ENCODE assay signal across 8 mouse cellular contexts in the genomic region with DNA sequence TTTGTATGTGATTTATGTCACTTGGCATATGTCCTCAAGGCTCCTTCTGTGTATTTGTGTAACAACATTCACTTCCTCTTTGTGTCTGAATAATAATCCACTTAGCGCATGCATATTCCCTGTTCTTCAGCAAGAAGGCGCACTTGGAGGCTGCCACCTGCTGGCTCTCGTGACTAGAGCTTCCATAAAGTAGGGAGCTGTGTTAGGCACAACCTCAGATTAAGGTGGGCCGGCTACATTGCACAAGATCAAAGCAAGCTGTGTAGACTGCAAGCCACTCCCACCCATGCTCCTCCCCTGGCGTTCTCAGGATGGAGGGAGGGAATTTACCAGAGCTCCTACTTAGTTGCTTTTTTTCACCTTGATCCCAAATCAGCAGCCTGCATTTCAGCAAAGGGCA. TPM values are rescaled to one million over a fixed set of nuclear protein-coding genes. Genes with fewer than 3 reads are reported as not detected.
A peak's percentile ranks its signal among the peaks of the same experiment; 100 is the strongest.
DNase-seq lines count a peak whose midpoint lies in the region; ATAC-seq and TF ChIP-seq lines count a peak whose summit lies in the region.

No protein-coding gene starts in this region.

- H3ac ChIP-seq in myocyte (ENCODE audit: control insufficient read depth, insufficient read length): no peak overlapping the region

- TF ChIP-seq POLR2A in myocyte (IDR thresholded peaks at IDR 0.05; ENCODE audit: insufficient read length, low read depth): no peak

- no peak overlapping the region for H3K9ac ChIP-seq in limb, embryonic 13.5 days

- H3K27me3 ChIP-seq in limb, embryonic 13.5 days: no peaks in the 10 kb centered on the region
- H3K27me3 ChIP-seq in myocyte (ENCODE audit: control insufficient read depth, insufficient read depth, insufficient read length): no peaks in the 10 kb centered on the region

- no peaks in the 10 kb centered on the region for H3K36me3 ChIP-seq in limb, embryonic 13.5 days
- H3K36me3 ChIP-seq in myocyte (ENCODE audit: control insufficient read depth, insufficient read depth): no peaks in the 10 kb centered on the region

- peaks cover 10% of the 10 kb centered on the region; the same call in 1 of the 2 replicates for H3K4me1 ChIP-seq in limb, embryonic 13.5 days

- H3K79me2 ChIP-seq in myocyte (ENCODE audit: control insufficient read depth, insufficient read depth): no peaks in the 10 kb centered on the region

- 16% methylated on average over 5 of the region's 5 CpGs for WGBS in limb, embryonic 13.5 days

- ATAC-seq in erythroid progenitor cell, adult 5-6 weeks (replicated peaks; ENCODE audit: low FRiP score, poor library complexity, severe bottlenecking): peak; percentile 50; the same call in 1 of the 2 replicates
- ATAC-seq in limb, embryonic 13.5 days (ENCODE audit: low FRiP score, low read depth): peak; percentile 64; the same call in 1 of the 2 replicates

- H3K4me2 ChIP-seq in limb, embryonic 13.5 days (replicated peaks): 0 out of 2 replicates have a peak overlapping the region, but pooled peaks have one; percentile 38
- H3K4me2 ChIP-seq in myocyte (ENCODE audit: low read depth): peak overlapping the region; percentile 63

- no peak overlapping the region for H3K4me3 ChIP-seq in limb, embryonic 13.5 days
- no peak overlapping the region for H3K4me3 ChIP-seq in myocyte

- intact Hi-C loops in gastrocnemius, postnatal 14 days (cut with DNase I; ENCODE audit: low total_unique reads): loop anchor here (5.0 kb wide), 1 partner anchor 151 kb away; no protein-coding TSS in a partner anchor

- H3K27ac ChIP-seq in limb, embryonic 13.5 days: no peak overlapping the region

- peak; percentile 26 for DNase-seq in gastrocnemius, postnatal 25 days
- DNase-seq in gastrocnemius, postnatal 14 days: no peak
- DNase-seq in Muller cell, postnatal 12 days (ENCODE audit: inconsistent ontology term): peak; percentile 33
- DNase-seq in kidney, adult 11 months: peak; percentile 67
- peak; percentile 26 to 42 for DNase-seq in thymus, postnatal 10 days (ENCODE audit: low spot score in 2 of 2)

- H3K9me3 ChIP-seq in limb, embryonic 13.5 days: peaks cover 9% of the 10 kb centered on the region; the same call in 1 of the 2 replicates

TF ChIP-seq in myocyte, 11 proteins besides CTCF, POLR2A, EP300 and RAD21:
- TF ChIP-seq MAX (IDR thresholded peaks at IDR 0.05; ENCODE audit: low read depth) (no peak), USF1 (IDR thresholded peaks at IDR 0.05; ENCODE audit: low read depth) (no peak), MYOG (IDR thresholded peaks at IDR 0.05; ENCODE audit: control insufficient read depth in 1 of 3, insufficient read depth in 1 of 3, insufficient read length in 2 of 3, low read depth in 2 of 3) (no peak), TCF3 (IDR thresholded peaks at IDR 0.05; ENCODE audit: insufficient read length, low read depth) (no peak), REST (IDR thresholded peaks at IDR 0.05; ENCODE audit: insufficient read depth, insufficient read length) (no peak), MYOD1 (IDR thresholded peaks at IDR 0.05; ENCODE audit: control insufficient read depth in 1 of 3, insufficient read length in 2 of 3, low read depth in 2 of 3) (no peak), CEBPB (IDR thresholded peaks at IDR 0.05; ENCODE audit: insufficient read depth, poor library complexity, severe bottlenecking) (no peak), POLR2AphosphoS2 (IDR thresholded peaks at IDR 0.05; ENCODE audit: insufficient read length, low read depth) (no peak), TCF12 (IDR thresholded peaks at IDR 0.05; ENCODE audit: insufficient read depth, poor library complexity, severe bottlenecking) (no peak), E2F4 (IDR thresholded peaks at IDR 0.05; ENCODE audit: insufficient read depth) (no peak), SRF (IDR thresholded peaks at IDR 0.05; ENCODE audit: control insufficient read depth, insufficient read length, low read depth) (no peak)

RNA-seq across cellular contexts. Expression of a gene that starts 21.6 kb away (rescaled TPM):
- total RNA-seq in gastrocnemius, postnatal 25 days (2021): 10 to 100 TPM; 48.4 to 51.5 TPM
- total RNA-seq in gastrocnemius, postnatal 14 days (2021): 10 to 100 TPM; 58.9 to 64.3 TPM
- 28.5 and 46.1 TPM in 2 replicates for total RNA-seq in erythroid progenitor cell, adult 5-6 weeks (2015; ENCODE audit: low replicate concordance)
- total RNA-seq in erythroid progenitor cell, adult 5-6 weeks (2017; ENCODE audit: low replicate concordance): 45.3 and 48.4 TPM in 2 replicates
- polyA plus RNA-seq in limb, embryonic 13.5 days (2015; fragmentation: Nextera tagmentation; extraction: Ambion mirVana): 139 and 142 TPM in 2 replicates
- polyA plus RNA-seq in myocyte (2012; fragmentation: generic; extraction: Trizol): 459 TPM

RNA-seq across cellular contexts. Expression of a gene that starts 23.5 kb away (rescaled TPM):
- total RNA-seq in gastrocnemius, postnatal 25 days (2021): 1 to 10 TPM; 7.4 to 8.8 TPM
- total RNA-seq in gastrocnemius, postnatal 14 days (2021): 1 to 10 TPM; 7.3 to 8.0 TPM
- 6.8 TPM in 1 of 2 replicates, not detected in the other for total RNA-seq in erythroid progenitor cell, adult 5-6 weeks (2015; ENCODE audit: low replicate concordance)
- total RNA-seq in erythroid progenitor cell, adult 5-6 weeks (2017; ENCODE audit: low replicate concordance): 1.0 and 1.6 TPM in 2 replicates
- 8.2 and 9.0 TPM in 2 replicates for polyA plus RNA-seq in limb, embryonic 13.5 days (2015; fragmentation: Nextera tagmentation; extraction: Ambion mirVana)
- polyA plus RNA-seq in myocyte (2012; fragmentation: generic; extraction: Trizol): 4.2 TPM

RNA-seq across cellular contexts. Expression of a gene that starts 43.8 kb away (rescaled TPM):
- 1 to 10 TPM; 6.6 to 7.2 TPM for total RNA-seq in gastrocnemius, postnatal 25 days (2021)
- 1 to 10 TPM; 6.3 to 8.2 TPM for total RNA-seq in gastrocnemius, postnatal 14 days (2021)
- total RNA-seq in erythroid progenitor cell, adult 5-6 weeks (2015; ENCODE audit: low replicate concordance): 1.8 and 16.3 TPM in 2 replicates
- total RNA-seq in erythroid progenitor cell, adult 5-6 weeks (2017; ENCODE audit: low replicate concordance): 0.98 and 2.3 TPM in 2 replicates
- polyA plus RNA-seq in limb, embryonic 13.5 days (2015; fragmentation: Nextera tagmentation; extraction: Ambion mirVana): 4.9 and 5.9 TPM in 2 replicates
- polyA plus RNA-seq in myocyte (2012; fragmentation: generic; extraction: Trizol): 1.5 TPM
